Mouse (Mus musculus) cerebellum, adult 11-12 months (tissue): ENCODE measurements around the gene Sim1.

Experiments used
- DNase-seq: peaks from one replicate; pipeline ENCODE4 v3.0.0; 2022

Sim1 gene

DNA sequence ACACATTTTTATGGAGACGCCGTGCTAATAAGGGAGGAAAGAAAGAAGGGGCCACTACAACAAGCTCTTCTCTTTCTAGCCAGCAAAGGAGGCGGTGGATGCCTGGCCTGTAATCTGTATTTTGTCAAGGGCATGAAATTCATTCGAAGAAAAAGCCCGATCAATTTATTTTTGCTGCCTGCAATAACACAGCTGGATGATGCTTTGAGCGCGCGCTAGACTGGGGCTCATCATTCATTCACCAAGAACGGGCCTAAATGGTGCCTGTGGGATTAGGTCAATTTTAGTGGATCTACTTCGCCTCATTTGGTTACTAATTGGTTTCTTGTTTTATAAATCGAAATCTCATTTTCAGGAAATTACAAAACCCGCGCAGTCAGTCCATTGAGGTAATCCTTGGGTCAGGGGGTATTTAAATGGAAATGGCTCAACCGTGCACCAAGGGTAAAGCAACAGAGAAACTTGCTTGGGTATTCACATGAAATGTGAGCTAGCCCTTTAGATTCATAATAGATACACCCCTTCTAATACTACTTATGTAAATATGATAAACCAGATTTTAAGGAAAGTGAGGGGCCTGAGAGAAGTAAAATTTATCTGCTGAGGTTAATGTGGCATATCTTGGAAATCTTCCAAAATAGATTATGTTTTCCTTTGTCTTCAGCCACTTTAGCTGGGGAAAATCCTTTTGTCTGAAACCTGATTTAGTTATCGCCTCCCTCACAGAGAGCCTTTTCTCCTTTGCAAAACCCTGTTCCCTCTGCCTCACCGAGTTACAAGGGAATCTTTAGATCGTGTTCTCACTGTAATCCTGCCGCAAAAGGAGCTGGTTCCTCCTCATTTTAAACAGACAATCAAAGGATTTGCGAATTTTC, 7.3 kb downstream of the Sim1 start:
- DNase-seq: no peak

DNA sequence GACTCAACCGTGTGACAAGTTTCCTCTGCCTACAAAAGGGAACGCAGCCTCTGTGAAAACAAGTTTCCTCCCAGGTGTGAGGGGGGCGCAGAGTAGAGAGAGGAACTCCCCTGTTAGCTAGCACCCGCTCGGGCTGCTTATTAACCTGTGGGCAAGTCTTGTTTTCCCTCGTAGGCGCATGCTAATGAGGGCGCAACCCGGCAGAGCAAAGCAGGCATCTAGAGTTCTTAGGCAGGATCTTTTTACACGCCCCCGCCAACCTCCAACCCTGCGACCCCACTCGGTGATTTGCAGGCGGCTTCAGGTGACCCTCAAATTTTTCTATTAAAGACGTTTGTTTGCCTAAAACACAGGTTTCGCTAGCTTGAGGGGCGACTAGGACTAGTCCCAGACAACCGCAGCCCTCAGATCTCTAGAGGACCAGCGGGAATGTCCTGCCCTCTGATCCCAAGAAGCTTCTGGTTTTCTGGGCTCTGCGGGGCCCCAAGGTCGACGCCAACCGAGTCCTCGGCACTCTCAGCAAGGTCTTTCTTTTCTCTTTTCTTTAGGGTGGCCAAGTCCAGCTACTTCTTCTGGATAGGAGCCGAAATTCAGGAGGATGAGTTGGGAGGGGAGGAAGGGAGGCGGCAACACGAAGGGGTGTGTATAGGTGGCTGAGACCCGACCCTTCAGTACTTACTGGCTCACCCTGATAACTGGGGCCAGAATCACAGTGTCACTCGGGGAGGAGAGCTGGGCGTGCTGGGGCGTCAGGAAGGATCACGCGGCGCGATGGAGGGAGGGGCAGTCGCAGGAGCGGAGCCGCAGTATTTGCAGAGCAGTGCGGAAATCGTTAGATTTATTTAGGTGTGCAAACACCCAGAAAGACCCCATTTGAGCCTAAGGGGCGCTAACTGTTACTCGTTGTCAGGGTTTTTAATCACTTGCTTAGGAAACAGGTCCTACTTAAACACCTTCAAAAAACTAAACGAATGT, 8.5 kb downstream of the Sim1 start:
- DNase-seq: no peak

DNA sequence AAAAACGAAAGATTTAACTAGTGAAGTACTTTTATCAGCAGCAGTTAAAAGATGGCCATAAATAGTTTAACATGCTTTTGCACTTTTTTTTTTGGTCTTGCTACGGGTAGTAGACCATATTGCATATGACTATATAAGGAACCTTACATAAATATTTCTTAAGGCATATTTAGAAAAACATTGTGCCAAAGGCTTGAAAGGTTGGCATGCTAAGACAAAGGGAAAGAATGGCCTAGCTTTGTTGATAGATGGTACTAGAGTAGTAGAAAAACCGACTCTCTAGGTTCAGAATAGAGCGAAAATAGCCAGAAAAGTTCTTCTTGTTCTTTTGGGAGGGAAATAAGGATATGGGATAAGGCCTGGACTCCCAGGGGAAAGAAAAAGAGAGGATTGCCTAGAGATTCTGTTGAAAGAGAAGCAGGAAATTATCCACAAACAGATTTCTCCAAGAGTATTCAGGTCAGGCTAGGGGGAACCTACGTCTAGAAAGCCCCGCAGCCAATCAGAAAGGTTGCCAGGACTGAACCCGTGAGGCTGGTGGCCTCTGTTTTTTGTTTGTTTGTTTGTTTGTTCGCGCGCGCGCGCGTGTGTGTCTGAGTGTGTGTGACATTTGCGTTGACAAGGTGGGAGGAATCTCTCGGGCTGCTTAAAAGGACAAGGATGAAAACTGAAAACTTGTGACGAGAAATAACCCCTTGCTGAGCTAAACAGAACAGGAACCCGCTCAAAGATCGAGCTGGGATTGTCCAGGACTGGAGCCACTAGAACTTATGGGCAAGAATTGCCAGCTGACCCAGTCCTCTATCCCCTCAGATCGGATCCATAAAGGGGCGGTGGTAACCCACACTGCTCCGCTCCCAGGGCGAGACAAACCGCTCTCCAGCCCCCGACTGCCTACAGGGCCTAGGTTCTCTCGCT, 9.6 kb downstream of the Sim1 start:
- no peak for DNase-seq

DNA sequence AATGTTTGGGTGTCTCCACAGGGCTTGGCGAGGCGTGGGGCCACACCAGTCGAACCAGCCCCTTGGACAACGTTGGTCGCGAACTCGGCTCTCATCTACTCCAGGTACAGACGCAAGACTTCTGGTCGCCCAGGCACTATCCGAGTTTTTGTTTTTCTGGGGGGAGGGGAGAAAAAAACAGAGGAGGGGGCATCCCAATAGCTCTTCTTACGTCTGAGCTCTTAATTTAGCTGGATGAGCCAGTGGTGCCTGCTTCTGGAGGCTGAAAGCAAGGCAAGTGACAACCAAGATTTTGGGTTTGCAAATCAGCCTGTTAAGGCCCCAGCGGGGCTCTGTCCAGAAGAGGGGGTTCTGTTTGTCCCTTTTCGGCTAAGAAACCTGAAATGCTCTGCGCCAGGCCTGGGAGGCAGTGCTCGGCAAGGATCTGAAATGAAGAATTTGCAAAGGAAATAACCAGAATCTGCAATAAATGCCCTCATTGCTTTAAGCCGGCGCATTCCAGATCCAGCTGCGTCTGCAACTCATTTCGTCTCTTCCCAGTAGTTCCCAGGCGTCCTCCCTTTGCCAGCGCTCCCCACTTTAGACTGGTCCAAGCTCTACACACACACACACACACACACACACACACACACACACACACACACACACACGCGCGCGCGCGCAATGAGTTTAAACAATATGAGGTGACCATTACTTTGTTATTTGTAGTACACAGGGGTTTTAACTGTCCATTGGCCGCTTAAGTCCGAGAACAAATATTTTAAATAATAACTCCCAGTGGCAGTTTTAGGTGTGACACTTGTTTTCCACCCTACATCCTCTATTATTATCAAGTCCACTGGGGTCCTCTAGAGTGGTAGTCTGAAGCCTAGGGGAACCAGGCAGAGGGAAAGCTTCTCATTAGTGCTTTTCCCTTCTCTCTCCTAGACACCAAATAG, 10.5 kb downstream of the Sim1 start:
- DNase-seq: no peak

DNA sequence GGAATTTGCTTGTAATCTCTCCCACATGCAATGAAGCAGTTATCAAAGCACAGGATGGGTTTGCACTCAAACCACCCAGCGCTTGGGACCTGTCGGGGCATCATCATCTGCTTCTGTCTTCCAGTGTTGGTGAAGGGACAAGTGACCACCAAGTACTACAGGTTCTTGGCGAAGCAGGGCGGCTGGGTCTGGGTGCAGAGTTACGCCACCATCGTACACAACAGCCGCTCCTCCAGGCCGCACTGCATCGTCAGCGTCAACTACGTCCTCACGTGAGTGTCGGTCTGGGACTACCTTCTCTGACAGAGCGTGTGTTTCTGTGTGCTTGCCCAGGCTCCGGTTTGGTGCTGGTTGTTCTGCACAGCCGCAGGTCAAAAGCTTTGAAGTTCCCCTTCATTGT, 15.8 kb downstream of the Sim1 start:
- no peak for DNase-seq

DNA sequence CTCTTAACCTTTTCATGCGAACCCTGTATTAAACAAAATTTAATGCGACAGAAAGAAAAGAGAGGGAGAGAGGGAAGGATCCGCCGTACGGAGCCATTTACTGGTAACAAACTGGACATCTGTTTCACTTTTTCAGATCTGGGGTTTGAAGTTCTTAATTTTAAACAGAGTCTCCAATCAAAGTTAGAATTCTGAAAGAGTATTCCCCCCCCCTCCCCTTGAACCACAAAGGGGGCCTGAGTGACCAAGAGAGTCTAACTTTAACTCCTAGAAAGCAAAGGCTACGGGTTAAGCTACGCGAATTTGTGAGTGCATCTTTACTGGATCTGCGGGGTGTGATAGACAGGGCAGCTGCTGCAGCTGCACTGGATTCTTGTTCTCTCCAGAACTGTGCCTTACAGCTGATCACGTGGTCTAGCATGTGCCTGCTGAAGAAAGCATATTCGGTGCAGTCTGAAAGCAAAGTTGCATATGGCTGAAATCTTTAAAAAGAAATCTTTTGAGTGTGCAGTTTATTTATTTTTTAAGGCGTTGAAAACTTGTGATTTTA, 16.4 kb downstream of the Sim1 start:
- DNase-seq: no peak

DNA sequence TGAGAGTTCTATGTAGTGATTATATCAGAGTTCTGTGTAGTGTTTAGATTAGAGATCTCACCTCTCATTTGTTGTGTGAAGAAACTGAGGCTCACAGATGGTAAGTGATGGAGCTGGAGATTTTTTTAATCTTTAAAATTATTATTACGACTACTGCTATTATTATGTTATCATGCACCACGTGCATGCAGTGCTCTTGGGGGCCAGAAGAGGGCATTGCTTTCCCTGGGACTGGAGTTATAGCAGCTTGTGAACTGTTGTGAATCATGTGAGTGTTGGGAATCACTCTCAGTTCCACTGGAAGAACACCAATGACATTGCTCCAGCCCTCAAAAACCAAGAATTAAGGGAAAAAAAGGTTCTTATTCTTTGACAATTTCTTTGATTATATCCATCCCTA, 21.1 kb downstream of the Sim1 start:
- DNase-seq: no peak

DNA sequence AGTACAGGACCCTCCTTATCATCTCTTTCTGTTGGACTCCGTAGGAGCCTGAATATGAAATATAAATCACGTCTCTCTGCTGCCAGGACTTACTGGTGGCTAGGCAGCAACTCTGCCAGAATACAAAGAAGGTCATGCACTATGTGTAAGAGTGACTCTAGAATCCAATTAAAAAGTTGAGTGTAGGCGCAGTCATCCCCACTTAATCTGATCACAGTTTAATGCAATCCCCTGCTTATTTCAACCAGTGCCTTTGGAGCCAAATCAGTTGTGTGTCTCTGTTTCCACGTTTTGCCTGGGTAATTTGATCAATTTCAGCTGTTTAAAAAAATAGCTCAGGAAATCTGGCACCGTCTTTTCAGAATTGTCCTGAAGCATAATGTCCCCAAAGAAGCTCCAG, 34.7 kb downstream of the Sim1 start:
- DNase-seq: no peak

DNA sequence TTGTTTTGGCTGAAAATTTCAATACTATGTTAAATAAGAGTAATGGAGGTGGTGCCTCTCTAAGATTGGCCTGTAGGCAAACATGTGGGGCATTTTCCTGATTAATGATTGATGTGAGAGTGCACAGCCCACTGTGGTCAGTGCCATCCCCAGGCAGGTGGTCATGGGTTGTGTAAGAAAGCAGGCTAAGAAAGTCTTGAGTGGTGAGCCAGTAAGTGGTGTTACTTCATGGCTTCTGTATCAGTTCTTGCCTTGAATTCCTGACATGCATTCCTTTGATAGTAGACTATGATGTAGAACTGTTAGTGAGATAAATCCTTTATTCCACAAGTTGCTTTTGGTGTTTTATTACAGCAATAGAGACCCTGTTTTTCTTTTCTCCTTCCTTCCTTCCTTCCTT, 41.1 kb downstream of the Sim1 start:
- DNase-seq: no peak

DNA sequence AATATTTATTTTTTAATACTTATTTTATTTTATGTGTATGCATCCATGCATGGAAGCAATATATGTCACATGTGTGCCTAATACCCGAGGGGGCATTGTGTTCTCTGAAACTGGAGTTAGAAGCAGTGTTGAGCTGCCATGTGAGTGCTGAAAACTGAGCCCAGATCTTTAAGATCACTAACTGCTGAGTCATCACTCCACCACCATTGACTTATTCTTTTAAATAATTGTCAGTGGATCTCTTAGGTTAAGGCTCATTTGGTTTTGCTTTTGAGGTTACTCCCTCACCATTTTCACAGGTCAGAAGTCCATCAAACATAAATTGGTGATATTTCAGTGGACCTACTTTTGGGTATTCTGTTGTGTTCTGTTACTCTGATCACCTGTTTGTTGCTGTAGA, 79.1 kb downstream of the Sim1 start:
- DNase-seq: no peak

DNA sequence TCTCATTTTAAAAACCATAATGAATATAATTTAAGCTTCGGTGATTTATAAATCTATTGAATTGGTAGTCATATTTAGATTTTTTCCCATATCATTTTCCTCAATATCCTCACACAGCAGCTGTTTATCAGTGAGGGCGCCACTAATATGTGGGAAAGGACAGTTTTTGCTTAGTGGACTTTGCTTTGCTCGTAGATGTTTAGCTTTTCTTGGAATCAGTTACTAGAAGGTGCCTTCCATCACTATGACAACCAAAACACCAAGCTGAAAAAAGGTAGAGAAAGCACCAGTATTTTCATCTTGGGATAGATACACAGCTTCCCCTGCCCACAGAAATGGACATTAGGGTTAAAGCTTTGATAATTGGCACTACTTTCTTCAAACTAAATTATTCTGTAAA, 87.3 kb downstream of the Sim1 start:
- no peak for DNase-seq

DNA sequence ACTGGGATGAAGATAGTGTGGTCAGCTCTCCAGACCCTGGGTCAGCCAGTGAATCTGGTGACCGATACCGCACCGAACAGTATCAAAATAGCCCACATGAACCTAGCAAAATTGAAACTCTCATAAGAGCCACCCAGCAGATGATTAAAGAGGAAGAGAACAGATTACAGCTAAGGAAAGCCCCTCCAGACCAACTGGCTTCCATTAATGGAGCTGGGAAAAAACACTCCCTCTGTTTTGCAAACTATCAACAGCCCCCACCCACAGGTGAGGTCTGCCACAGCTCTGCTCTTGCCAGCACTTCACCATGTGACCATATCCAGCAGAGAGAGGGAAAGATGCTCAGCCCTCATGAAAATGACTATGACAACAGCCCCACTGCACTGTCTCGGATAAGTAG, 89.1 kb downstream of the Sim1 start:
- DNase-seq: no peak

DNA sequence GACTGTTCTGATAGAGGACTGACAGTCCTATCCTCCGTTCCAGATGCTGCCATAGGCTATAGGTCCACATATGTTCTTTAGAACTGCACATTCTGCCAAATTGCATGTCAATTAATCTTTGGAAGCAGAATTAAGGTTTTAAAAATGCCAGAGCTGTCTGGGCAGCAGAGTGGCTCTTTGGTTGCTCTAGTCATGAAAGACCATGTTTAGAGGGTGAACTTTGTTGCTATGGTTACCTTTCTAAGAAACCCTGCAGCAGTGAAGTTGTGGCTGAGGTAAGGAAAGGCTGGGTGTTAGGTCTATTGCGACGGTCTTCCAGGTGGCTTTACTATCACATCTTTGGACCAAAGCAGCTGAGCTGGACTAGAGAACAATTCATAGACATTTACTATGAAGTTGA, 113.2 kb downstream of the Sim1 start:
- DNase-seq: no peak

DNA sequence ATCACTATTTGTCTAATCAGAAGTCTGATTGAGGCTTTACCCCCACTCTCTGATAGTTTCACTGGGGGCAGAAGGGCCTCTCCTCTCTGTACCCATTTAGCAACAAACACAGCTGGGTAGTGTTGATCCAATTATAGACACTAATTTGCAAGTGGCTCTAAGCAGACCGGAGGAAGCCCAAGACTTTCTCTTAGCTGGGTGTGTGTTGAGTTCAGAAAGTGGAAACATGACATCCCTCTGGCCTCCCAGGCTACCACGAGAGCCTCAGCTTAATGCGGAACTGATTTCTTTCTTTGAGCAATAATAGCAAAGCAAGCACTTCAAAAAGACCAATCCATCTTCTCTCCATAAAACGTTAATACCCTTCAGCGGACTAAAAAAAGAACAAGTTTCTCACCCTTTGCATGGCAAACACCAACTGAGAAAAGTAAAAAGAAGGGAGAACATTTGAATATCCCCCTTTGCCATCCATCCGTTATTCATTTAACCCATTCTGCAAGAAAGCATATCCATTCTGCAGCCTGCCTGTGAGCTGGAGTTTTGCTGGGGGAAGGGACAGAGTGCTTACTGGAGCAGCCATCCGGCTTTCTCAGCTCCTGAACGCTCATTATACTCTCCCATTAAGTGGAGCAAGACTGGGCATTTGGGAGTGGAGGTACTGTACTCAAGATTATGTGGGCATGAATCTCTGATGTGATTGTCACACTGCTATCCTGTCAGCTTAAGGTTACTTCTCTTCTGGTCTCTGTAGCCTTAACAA, 117.0 kb downstream of the Sim1 start:
- DNase-seq: no peak

DNA sequence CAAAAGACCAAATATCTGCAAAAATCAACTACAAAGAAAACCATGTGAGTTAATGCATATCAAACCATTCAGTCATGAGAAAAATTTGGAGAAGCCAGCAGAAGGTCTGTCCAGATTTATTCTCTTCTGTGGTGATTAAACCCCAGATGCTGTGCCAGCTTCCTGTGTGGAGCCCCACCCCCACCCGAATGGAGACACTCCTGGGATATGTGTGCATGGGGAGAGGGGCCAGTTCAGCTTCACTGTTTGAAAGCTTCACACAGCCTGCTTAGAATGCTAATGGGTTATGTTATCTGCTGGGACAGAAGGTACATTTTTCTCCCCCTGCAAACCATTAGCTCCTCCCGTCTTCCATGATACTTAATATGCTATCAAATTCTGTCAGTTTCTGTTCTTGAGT, 120.3 kb downstream of the Sim1 start:
- no peak for DNase-seq

DNA sequence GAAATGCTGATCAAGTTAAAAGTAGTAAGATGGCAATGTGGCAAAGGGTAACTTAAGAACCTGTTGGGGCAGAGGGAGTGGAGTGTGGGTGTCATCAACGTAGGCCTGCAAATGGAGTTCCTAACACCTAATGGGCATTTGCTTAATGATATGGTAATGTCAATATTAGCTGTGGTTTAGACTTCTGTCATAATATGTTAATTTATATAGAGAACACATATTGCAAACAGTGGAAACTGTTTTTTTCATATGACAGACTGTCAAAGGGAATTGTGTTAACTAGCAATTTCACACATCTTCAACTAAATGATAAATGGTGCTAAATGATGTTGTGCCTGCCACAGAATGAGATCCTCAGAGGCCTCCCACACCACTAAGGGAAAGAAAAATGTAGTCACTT, 120.8 kb downstream of the Sim1 start:
- DNase-seq: no peak

DNA sequence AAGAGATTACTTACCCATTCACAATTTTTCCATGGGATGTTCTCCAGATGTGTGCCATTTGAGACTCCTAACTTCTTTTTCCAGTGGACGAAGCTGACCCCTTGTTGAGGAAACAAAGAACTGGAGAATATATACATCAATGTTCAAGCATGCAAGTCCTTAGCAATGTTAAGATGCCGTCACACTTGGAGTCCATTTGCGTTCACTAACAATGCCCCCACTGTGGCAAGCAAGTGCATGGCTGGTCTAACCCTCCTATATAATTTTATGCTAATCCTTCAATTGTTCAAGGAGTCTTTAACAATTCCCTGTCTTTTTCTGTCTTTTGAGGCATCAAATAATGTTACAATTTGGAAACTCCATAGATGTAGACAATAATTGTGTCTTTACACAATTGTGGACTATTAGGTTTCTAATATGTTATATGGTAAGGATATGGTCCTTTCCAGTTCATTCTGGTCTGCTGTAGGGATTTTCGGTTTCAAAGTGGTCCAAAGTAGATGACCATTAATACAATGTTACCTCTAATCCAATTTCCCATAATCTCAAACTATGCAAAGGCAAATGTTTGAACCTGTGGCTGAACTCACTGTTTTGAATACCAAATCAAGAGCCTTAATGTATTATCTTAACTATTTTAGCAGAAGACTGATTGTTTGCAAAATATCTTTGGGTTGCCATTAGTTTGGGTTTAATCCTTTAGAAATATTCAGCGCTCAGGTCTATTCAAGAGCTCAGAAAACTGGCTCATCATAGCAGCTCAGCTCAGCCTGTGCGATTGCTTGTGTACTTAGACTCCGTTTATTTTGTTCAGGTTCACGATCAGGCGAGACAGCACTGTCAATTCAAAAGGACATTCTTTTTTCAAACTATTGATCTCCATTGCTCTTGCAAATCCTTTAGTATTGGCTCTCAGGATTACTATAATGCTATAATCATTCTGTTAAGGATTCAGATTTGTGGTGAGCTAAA, 129.0 kb downstream of the Sim1 start:
- no peak for DNase-seq
